Mouse (Mus musculus) spleen, adult 2 months (tissue): ENCODE data around the gene Gm20489.

Experiments used
- CTCF ChIP-seq: fragments of 200-500 bp; IDR thresholded peaks from 2 replicates; pipeline ENCODE4 v1.5.1; 2011; ENCODE audit warnings: mild to moderate bottlenecking, inconsistent platforms; ENCODE audit not compliant: insufficient read depth, insufficient read length, insufficient replicate concordance; ENCODE audit errors: extremely low read depth
- POLR2A ChIP-seq: fragments of 200-500 bp; IDR thresholded peaks from 2 replicates; pipeline ENCODE4 v1.6.1; 2011; ENCODE audit warnings: low read depth, low read length, inconsistent platforms

DNA sequence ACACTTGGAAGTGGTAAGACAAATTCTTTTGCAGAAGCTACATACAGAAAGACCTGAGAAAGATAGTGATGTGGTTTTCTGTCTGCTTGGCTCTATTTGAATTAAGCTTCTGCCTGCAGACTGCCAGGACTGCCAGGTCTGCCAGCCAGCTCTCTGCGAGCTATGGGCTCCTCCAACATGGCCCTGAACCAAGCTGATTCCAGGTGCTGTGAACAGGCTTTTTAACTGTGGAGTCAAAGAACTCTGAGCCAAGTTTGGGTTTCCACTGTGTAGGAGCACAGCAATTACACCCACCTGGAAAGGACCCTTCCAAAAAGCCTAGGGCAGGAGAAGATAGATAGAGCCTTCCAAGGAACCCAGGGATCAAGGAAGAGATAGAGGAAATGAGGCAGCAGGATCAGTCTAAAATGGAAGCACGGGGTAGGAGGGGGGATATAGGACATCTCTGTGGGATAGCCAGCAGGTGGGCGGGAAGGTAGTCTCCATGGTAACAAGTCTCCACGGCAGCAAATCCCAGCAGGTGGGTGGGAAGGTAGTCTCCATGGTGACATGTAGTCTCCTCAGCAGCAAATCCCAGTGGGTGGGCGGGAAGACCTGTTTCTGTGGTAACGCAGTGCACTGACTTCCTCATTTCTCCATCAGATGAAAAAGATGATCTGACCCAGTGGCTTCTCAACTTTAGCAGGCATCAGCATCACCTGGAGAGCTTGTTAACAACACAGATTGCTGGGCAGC is 45.0 kb upstream of the Gm20489 start:
- TF ChIP-seq CTCF: no peak
- no peak for TF ChIP-seq POLR2A
